Mouse (Mus musculus): ENCODE data around the gene AC124108.1.
A peak's percentile ranks its signal among the peaks of the same experiment; 100 is the strongest.
"Not testable (repeated sequence)": the region's sequence is repeated elsewhere in the genome, so short reads cannot be mapped to it uniquely, and the experiment has no call there.

AC124108.1 gene

GRCm38 (mm10) chr1:132191093-132191785 lies at the start of gene AC124108.1, which contains the start of gene Lemd1:
Gene AC124108.1 (plus strand): TSS chr1:132191457.
Gene Lemd1 (plus strand): TSS chr1:132191431.
- peak; percentile 58 for DNase-seq (ENCODE audit: extremely low spot score)

GRCm38 (mm10) chr1:132141753-132142152 lies 49.5 kb upstream of the AC124108.1 start:
- no peak for DNase-seq (ENCODE audit: extremely low spot score)

GRCm38 (mm10) chr1:132143079-132143478 lies 48.2 kb upstream of the AC124108.1 start:
- DNase-seq (ENCODE audit: extremely low spot score): no peak

GRCm38 (mm10) chr1:132143730-132144129 lies 47.5 kb upstream of the AC124108.1 start:
- no peak for DNase-seq (ENCODE audit: extremely low spot score)

GRCm38 (mm10) chr1:132144223-132144622 lies 47.0 kb upstream of the AC124108.1 start:
- DNase-seq (ENCODE audit: extremely low spot score): no peak

GRCm38 (mm10) chr1:132144837-132145236 lies 46.4 kb upstream of the AC124108.1 start:
- no peak for DNase-seq (ENCODE audit: extremely low spot score)

- DNase-seq (ENCODE audit: extremely low spot score): no peak
Observed at GRCm38 (mm10) chr1:132145973-132146685, 45.1 kb upstream of the AC124108.1 start.

GRCm38 (mm10) chr1:132149410-132149809 lies 41.8 kb upstream of the AC124108.1 start:
- no peak for DNase-seq (ENCODE audit: extremely low spot score)

- DNase-seq (ENCODE audit: extremely low spot score): no peak
Observed at GRCm38 (mm10) chr1:132150171-132150570, 41.1 kb upstream of the AC124108.1 start.

GRCm38 (mm10) chr1:132150817-132151601 lies 40.2 kb upstream of the AC124108.1 start:
- no peak for DNase-seq (ENCODE audit: extremely low spot score)

GRCm38 (mm10) chr1:132151908-132152307 lies 39.3 kb upstream of the AC124108.1 start:
- no peak for DNase-seq (ENCODE audit: extremely low spot score)

- DNase-seq (ENCODE audit: extremely low spot score): no peak
Observed at GRCm38 (mm10) chr1:132153086-132153690, 38.1 kb upstream of the AC124108.1 start.

GRCm38 (mm10) chr1:132153691-132154090 lies 37.6 kb upstream of the AC124108.1 start:
- no peak for DNase-seq (ENCODE audit: extremely low spot score)

- peak; percentile 85 for DNase-seq (ENCODE audit: extremely low spot score)
Observed at GRCm38 (mm10) chr1:132155737-132156136, 35.5 kb upstream of the AC124108.1 start.

GRCm38 (mm10) chr1:132157016-132157781 lies 34.1 kb upstream of the AC124108.1 start:
- peak; percentile 90 for DNase-seq (ENCODE audit: extremely low spot score)

- DNase-seq (ENCODE audit: extremely low spot score): no peak
Observed at GRCm38 (mm10) chr1:132157808-132158207, 33.4 kb upstream of the AC124108.1 start.

GRCm38 (mm10) chr1:132158741-132159140 lies 32.5 kb upstream of the AC124108.1 start:
- DNase-seq (ENCODE audit: extremely low spot score): no peak

GRCm38 (mm10) chr1:132159681-132160080 lies 31.6 kb upstream of the AC124108.1 start:
- DNase-seq (ENCODE audit: extremely low spot score): no peak

- no peak for DNase-seq (ENCODE audit: extremely low spot score)
Observed at GRCm38 (mm10) chr1:132161211-132161880, 29.9 kb upstream of the AC124108.1 start.

- DNase-seq (ENCODE audit: extremely low spot score): not testable (repeated sequence)
Observed at GRCm38 (mm10) chr1:132162618-132163017, 28.6 kb upstream of the AC124108.1 start.
